Mouse (Mus musculus): Measurements from ENCODE around the gene Lemd1. TPM values are rescaled to one million over a fixed set of nuclear protein-coding genes. Genes with fewer than 3 reads are reported as not detected.

The Lemd1 gene
- polyA plus RNA-seq, 1 experiment from 2014 or later, result not detected

DNA sequence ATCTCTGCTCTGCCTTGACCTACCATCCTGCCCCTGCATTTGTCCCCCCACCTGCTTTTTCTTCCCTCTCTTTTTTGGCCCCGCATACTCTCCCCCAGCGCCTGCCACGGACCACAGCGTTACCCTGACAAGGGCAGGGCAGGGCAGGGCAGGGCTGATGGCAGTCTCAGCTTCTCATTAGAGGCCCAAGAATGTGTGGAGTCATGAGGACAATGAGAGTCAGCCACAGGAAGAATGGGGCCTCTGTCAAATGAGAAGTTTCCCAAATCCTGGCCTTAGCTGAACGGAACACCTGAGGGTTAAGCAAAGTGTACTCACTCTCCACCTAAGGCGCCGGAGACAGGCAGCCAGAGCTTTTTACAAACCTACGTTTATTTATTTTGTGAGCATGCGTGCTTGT lies 3.9 kb downstream of the Lemd1 start:
- Histone ChIP-seq H3K27me3 (replicated peaks) (peaks cover 100% of the 10 kb centered on the region), H3K4me1 (peaks cover 15% of the 10 kb centered on the region; the same call in 1 of the 2 replicates), H3K4me2 (no peak overlapping the region), H3K9ac (no peak overlapping the region), H3K9me3 (replicated peaks) (no peaks in the 10 kb centered on the region), H3K4me3 (no peak overlapping the region), H3K27ac (no peak overlapping the region), H3K36me3 (no peaks in the 10 kb centered on the region)
- no peak for ATAC-seq
- WGBS (ENCODE audit: insufficient replicate concordance), result 55% methylated on average over 9 of the region's 9 CpGs

DNA sequence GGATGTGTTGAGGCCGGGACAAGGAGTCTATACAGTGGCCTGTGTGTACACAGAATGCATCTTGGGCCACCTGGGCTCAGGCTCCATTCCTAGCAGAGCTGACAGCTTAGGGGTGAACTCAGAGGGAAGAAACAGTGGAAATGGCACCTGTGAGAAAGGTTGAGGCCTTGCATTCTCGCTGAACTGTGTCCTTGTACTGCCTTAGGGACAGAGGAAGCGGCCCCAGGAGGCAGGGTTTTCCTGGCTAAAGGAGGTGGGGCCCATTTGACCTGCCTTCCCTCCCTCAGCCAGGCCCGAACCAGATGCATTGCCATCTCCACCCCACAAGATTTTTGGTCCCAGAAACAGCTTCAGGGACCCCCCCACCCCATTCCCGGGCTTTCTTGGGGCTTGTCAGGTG lies 4.5 kb downstream of the Lemd1 start:
- Histone ChIP-seq H3K4me1 (peaks cover 12% of the 10 kb centered on the region; the same call in 1 of the 2 replicates), H3K27me3 (replicated peaks) (peaks cover 100% of the 10 kb centered on the region), H3K9ac (no peak overlapping the region), H3K36me3 (no peaks in the 10 kb centered on the region), H3K4me2 (no peak overlapping the region), H3K27ac (no peak overlapping the region), H3K4me3 (no peak overlapping the region), H3K9me3 (replicated peaks) (no peaks in the 10 kb centered on the region)
- no peak for ATAC-seq
- WGBS (ENCODE audit: insufficient replicate concordance), result 41% methylated on average over 5 of the region's 5 CpGs

GRCm38 (mm10) chr1:132196337-132196736 lies 5.1 kb downstream of the Lemd1 start:
- no peak overlapping the region for H3K4me3 ChIP-seq
- no peak for ATAC-seq
- WGBS (ENCODE audit: insufficient replicate concordance), result 36% methylated on average over 7 of the region's 7 CpGs
- H3K9me3 ChIP-seq (replicated peaks), result no peaks in the 10 kb centered on the region
- H3K9ac ChIP-seq, result no peak overlapping the region
- 0 out of 2 replicates have a peak, but pooled peaks cover 10% of the 10 kb centered on the region for H3K4me1 ChIP-seq
- no peak overlapping the region for H3K27ac ChIP-seq
- H3K36me3 ChIP-seq, result no peaks in the 10 kb centered on the region
- no peak overlapping the region for H3K4me2 ChIP-seq
- H3K27me3 ChIP-seq (replicated peaks), result peaks cover 100% of the 10 kb centered on the region

- no peaks in the 10 kb centered on the region for H3K36me3 ChIP-seq
- no peak overlapping the region for H3K4me3 ChIP-seq
- no peak overlapping the region for H3K9ac ChIP-seq
- no peak overlapping the region for H3K27ac ChIP-seq
- 22% methylated on average over 9 of the region's 9 CpGs for whole genome bisulfite sequencing (ENCODE audit: insufficient replicate concordance)
- H3K27me3 ChIP-seq (replicated peaks), result peaks cover 99% of the 10 kb centered on the region
- H3K4me2 ChIP-seq, result no peak overlapping the region
- H3K9me3 ChIP-seq (replicated peaks), result no peaks in the 10 kb centered on the region
- 0 out of 2 replicates have a peak, but pooled peaks cover 6% of the 10 kb centered on the region for H3K4me1 ChIP-seq
- no peak for ATAC-seq
Measured at GRCm38 (mm10) chr1:132197666-132198065, 6.4 kb downstream of the Lemd1 start.

DNA sequence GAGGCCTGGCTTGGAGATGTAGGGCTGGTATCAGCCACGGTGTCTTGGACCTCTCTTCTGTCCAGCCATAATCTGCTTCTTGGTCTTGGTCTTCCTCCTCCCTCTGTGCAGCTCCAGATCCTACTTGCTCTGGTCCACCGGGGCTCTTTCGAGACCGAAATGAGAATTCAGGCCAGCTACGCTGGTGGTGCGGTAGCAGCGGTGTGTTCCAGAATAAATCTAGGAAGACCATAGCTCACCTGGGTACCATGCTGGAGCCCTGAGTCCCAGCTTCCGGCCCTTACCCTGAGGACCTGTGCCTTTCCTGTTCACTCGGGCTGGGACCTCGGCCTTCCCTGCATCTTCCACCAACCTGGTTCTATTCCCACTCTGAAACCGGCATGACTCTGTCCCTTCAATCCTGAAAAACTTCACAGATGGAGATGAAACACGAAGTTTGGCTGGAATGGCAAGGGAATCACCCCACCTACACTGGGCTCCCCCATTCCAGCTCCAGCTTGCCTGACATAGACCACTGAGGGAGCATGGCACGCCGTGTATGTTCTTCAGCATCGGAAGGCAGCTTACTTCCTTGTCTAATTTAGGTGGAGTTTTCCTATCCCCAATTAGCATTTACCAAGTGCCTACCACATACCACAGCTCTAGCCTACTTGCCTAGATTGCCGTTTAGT lies 7.3 kb downstream of the Lemd1 start:
- Histone ChIP-seq H3K4me1 (0 out of 2 replicates have a peak, but pooled peaks cover 6% of the 10 kb centered on the region), H3K27me3 (replicated peaks) (peaks cover 99% of the 10 kb centered on the region), H3K4me3 (no peak overlapping the region), H3K4me2 (no peak overlapping the region), H3K27ac (no peak overlapping the region), H3K36me3 (no peaks in the 10 kb centered on the region), H3K9ac (no peak overlapping the region), H3K9me3 (replicated peaks) (no peaks in the 10 kb centered on the region)
- 72% methylated on average over 16 of the region's 16 CpGs for WGBS (ENCODE audit: insufficient replicate concordance)
- no peak for ATAC-seq

- H3K27me3 ChIP-seq (replicated peaks), result peaks cover 99% of the 10 kb centered on the region
- 65% methylated on average over 6 of the region's 6 CpGs for WGBS (ENCODE audit: insufficient replicate concordance)
- no peak for ATAC-seq
- H3K9ac ChIP-seq, result no peak overlapping the region
- H3K9me3 ChIP-seq (replicated peaks), result no peaks in the 10 kb centered on the region
- H3K4me3 ChIP-seq, result no peak overlapping the region
- H3K36me3 ChIP-seq, result no peaks in the 10 kb centered on the region
- H3K4me1 ChIP-seq, result 0 out of 2 replicates have a peak, but pooled peaks cover 6% of the 10 kb centered on the region
- no peak overlapping the region for H3K4me2 ChIP-seq
- H3K27ac ChIP-seq, result no peak overlapping the region
Measured at GRCm38 (mm10) chr1:132199244-132199643, 8.0 kb downstream of the Lemd1 start.

- no peaks in the 10 kb centered on the region for H3K9me3 ChIP-seq (replicated peaks)
- H3K36me3 ChIP-seq, result no peaks in the 10 kb centered on the region
- H3K27ac ChIP-seq, result no peak overlapping the region
- 15% methylated on average over 12 of the region's 12 CpGs for WGBS (ENCODE audit: insufficient replicate concordance)
- no peak overlapping the region for H3K4me3 ChIP-seq
- no peak for ATAC-seq
- 0 out of 2 replicates have a peak, but pooled peaks cover 6% of the 10 kb centered on the region for H3K4me1 ChIP-seq
- H3K9ac ChIP-seq, result no peak overlapping the region
- H3K27me3 ChIP-seq (replicated peaks), result peaks cover 99% of the 10 kb centered on the region
- peak overlapping the region; percentile 31 for H3K4me2 ChIP-seq
Measured at GRCm38 (mm10) chr1:132199934-132200333, 8.7 kb downstream of the Lemd1 start.

GRCm38 (mm10) chr1:132200562-132201510 lies 9.6 kb downstream of the Lemd1 start:
- H3K9ac ChIP-seq, result no peak overlapping the region
- no peak overlapping the region for H3K4me3 ChIP-seq
- ATAC-seq, result no peak
- H3K27me3 ChIP-seq (replicated peaks), result peaks cover 99% of the 10 kb centered on the region
- H3K27ac ChIP-seq, result no peak overlapping the region
- H3K4me2 ChIP-seq, result peak overlapping the region; percentile 31
- no peaks in the 10 kb centered on the region for H3K9me3 ChIP-seq (replicated peaks)
- WGBS (ENCODE audit: insufficient replicate concordance), result 40% methylated on average over 11 of the region's 11 CpGs
- H3K36me3 ChIP-seq, result no peaks in the 10 kb centered on the region
- H3K4me1 ChIP-seq, result 0 out of 2 replicates have a peak, but pooled peaks cover 6% of the 10 kb centered on the region

DNA sequence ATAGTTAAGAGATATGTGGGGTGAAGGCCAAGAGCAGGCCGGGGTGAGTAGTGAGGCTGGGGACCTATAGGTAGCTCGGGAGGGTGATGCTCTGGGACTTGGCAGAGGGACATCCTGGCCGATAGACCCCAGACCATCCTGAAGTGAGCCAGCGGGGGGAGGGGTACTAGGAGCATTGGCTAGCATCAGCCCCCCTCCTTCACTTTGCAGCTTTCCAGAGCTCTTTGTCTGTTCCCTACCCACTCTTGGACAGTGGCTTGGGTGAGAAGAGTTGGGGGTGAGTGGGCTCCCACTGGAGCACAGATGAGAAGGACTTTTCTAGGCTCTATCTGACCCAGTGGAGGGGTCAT lies 10.3 kb downstream of the Lemd1 start:
- Histone ChIP-seq H3K27ac (no peak overlapping the region), H3K27me3 (replicated peaks) (peaks cover 99% of the 10 kb centered on the region)

DNA sequence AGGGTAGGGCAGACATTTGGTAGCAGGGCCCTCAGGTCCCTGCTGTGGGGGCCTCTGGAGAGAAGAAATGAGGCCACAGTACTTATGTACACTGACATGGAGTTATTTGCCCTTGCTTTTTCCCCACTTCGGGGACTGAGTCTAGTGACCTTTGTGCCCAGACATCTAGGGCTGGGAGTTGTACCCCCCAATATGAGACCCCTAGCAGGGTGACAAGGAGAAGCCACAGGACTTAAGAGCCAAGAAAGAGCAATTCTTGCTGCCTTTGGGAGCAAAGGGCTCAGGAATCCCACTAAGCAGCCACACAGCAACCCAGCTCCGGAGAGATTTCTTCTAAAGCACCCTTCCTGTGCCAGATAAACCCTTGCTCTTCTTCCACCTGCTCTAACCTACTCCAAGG lies 10.7 kb downstream of the Lemd1 start:
- 47% methylated on average over 2 of the region's 2 CpGs for WGBS (ENCODE audit: insufficient replicate concordance)
- Histone ChIP-seq H3K9me3 (replicated peaks) (no peaks in the 10 kb centered on the region), H3K9ac (no peak overlapping the region), H3K36me3 (no peaks in the 10 kb centered on the region), H3K27ac (no peak overlapping the region), H3K4me3 (no peak overlapping the region), H3K4me2 (no peak overlapping the region), H3K4me1 (0 out of 2 replicates have a peak, but pooled peaks cover 6% of the 10 kb centered on the region), H3K27me3 (replicated peaks) (peaks cover 97% of the 10 kb centered on the region)
- no peak for ATAC-seq

More for the DNA sequence above, 10.3 kb downstream of the Lemd1 start:
- ATAC-seq, result no peak
- no peaks in the 10 kb centered on the region for H3K9me3 ChIP-seq (replicated peaks)
- no peaks in the 10 kb centered on the region for H3K36me3 ChIP-seq
- no peak overlapping the region for H3K4me2 ChIP-seq
- WGBS (ENCODE audit: insufficient replicate concordance), result 30% methylated on average over 4 of the region's 4 CpGs
- H3K4me3 ChIP-seq, result no peak overlapping the region
- 0 out of 2 replicates have a peak, but pooled peaks cover 6% of the 10 kb centered on the region for H3K4me1 ChIP-seq
- no peak overlapping the region for H3K9ac ChIP-seq

DNA sequence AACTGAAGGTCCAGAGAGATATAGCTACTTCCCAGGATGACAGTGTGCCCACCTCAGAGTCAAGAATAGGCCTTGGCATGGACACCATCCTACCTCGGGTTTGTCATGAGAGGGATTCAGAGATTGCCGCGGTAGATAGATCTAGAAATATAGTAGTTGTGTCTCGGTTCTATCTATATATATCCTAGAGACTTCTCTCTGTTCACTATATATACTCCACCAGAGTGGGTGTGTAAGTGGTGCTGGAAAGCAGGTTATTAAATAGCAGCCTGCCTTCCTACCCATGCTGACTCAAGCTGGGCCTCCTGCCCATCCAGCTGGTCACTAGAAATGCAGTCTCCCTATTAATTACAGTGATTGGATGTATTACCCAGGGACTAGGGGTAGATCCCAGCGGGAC lies 11.5 kb downstream of the Lemd1 start:
- no peaks in the 10 kb centered on the region for H3K36me3 ChIP-seq
- no peak overlapping the region for H3K4me3 ChIP-seq
- no peak overlapping the region for H3K9ac ChIP-seq
- H3K9me3 ChIP-seq (replicated peaks), result no peaks in the 10 kb centered on the region
- no peak overlapping the region for H3K27ac ChIP-seq
- WGBS (ENCODE audit: insufficient replicate concordance), result 75% methylated on average over 5 of the region's 5 CpGs
- peaks cover 97% of the 10 kb centered on the region for H3K27me3 ChIP-seq (replicated peaks)
- H3K4me2 ChIP-seq, result no peak overlapping the region
- 0 out of 2 replicates have a peak, but pooled peaks cover 6% of the 10 kb centered on the region for H3K4me1 ChIP-seq
- no peak for ATAC-seq

DNA sequence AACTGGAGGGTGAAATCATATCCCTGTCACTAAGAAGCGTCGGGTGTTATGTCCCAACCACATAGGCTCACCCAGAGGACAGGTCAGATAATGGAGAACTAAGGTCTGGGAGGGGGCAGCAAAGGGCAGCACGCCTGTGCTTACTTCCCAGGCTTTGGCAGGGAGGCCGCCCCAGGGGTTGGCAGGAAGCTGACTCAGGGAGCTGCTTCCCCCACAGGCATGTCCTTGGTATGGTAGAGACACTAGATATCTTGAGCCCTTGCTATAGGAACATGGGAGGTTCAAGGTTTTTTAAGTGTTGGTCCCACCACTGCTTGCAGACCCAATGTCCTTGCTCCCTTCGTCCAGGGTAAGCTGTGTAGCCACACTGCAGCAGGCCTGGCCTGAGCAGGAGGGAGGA lies 14.7 kb downstream of the Lemd1 start:
- no peaks in the 10 kb centered on the region for H3K36me3 ChIP-seq
- 0 out of 2 replicates have a peak, but pooled peaks cover under 1% of the 10 kb centered on the region for H3K4me1 ChIP-seq
- no peak for ATAC-seq
- no peak overlapping the region for H3K9ac ChIP-seq
- WGBS (ENCODE audit: insufficient replicate concordance), result 11% methylated on average over 5 of the region's 5 CpGs
- H3K4me2 ChIP-seq, result no peak overlapping the region
- no peak overlapping the region for H3K27ac ChIP-seq
- H3K9me3 ChIP-seq (replicated peaks), result no peaks in the 10 kb centered on the region
- peaks cover 97% of the 10 kb centered on the region for H3K27me3 ChIP-seq (replicated peaks)
- H3K4me3 ChIP-seq, result no peak overlapping the region

Data from liver, embryonic 12.5 days (tissue).